Mouse (Mus musculus): ENCODE measurements around the gene Zfp979. TPM values are rescaled to one million over a fixed set of nuclear protein-coding genes. Genes with fewer than 3 reads are reported as not detected.
"Not testable (repeated sequence)": the region's sequence is repeated elsewhere in the genome, so short reads cannot be mapped to it uniquely, and the experiment has no call there.

Gene Zfp979
- 3.7 and 5.0 TPM in 2 replicates for polyA plus RNA-seq (2014; fragmentation: Nextera tagmentation; extraction: Ambion mirVana)

- ATAC-seq (ENCODE audit: insufficient read depth), result not testable (repeated sequence)
- no CpG with 5 or more reads among the region's 6 CpGs for WGBS
Measured at GRCm38 (mm10) chr4:147642413-147642812, at the start of gene Zfp979. Gene Zfp979 (minus strand): TSS chr4:147642513.

GRCm38 (mm10) chr4:147655245-147655644, 12.9 kb upstream of the Zfp979 start:
- not testable (repeated sequence) for H3K27ac ChIP-seq (ENCODE audit: low read depth); H3K4me1 ChIP-seq (ENCODE audit: insufficient read depth); H3K27me3 ChIP-seq (ENCODE audit: insufficient read depth, low read length); DNase-seq; H3K36me3 ChIP-seq (ENCODE audit: insufficient read depth); H3K4me2 ChIP-seq; H3K9ac ChIP-seq; H3K4me3 ChIP-seq (ENCODE audit: low read depth, low read length); ATAC-seq (ENCODE audit: insufficient read depth); H3K9me3 ChIP-seq (ENCODE audit: low read depth, low read length)
- WGBS, result 86% methylated on average over 4 of the region's 5 CpGs

More at GRCm38 (mm10) chr4:147642413-147642812, at the start of gene Zfp979:
- not testable (repeated sequence) for H3K27me3 ChIP-seq (ENCODE audit: insufficient read depth, low read length); H3K36me3 ChIP-seq (ENCODE audit: insufficient read depth); DNase-seq; H3K4me2 ChIP-seq; H3K9ac ChIP-seq; H3K4me1 ChIP-seq (ENCODE audit: insufficient read depth); H3K27ac ChIP-seq (ENCODE audit: low read depth); H3K4me3 ChIP-seq (ENCODE audit: low read depth, low read length); H3K9me3 ChIP-seq (ENCODE audit: low read depth, low read length)

DNA sequence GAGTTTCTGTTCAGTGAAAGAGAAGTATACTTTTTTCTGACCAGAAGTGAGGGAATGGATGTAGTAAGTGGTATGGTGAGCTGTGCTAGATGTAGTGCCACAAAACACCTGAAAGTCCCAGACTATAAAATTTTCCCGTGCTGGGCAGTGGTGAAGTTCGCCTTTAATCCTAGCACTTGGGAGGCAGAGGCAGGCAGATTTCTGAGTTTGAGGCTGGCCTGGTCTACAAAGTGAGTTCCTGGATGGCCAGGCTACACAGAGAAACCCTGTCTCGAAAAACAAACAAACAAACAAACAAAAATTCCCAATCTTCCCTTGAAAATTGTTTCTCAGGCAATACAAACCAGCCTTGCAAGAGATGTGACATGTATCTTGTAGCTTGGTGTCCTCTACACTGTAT, 5.1 kb upstream of the Zfp979 start:
- ATAC-seq (ENCODE audit: insufficient read depth), result not testable (repeated sequence)

DNA sequence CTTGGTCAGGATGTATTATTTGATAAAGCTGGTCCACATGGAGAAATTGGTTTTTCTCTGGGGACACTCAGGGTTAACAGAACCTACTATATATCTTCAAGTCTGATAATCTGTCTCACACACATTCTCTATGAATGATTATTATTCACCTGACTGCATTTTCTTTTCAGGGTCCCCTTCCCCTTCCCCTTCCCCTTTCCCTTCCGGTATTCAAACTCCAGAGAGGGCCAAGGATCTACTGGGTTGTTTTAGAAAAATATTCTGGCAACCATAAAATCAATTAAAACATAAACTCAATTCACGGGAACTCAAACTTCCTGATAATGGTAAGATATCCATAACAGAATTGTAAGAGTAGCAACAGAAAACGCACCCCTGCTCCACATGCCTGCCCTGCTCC, 381 bp downstream of the Zfp979 start:
- not testable (repeated sequence) for H3K9ac ChIP-seq; H3K9me3 ChIP-seq (ENCODE audit: low read depth, low read length); H3K36me3 ChIP-seq (ENCODE audit: insufficient read depth); H3K27me3 ChIP-seq (ENCODE audit: insufficient read depth, low read length); H3K4me3 ChIP-seq (ENCODE audit: low read depth, low read length); H3K27ac ChIP-seq (ENCODE audit: low read depth); H3K4me1 ChIP-seq (ENCODE audit: insufficient read depth); ATAC-seq (ENCODE audit: insufficient read depth); H3K4me2 ChIP-seq; DNase-seq
- 42% methylated on average over 2 of the region's 3 CpGs for WGBS

More for the DNA sequence above, 5.1 kb upstream of the Zfp979 start:
- H3K9ac ChIP-seq; H3K27me3 ChIP-seq (ENCODE audit: insufficient read depth, low read length); DNase-seq; H3K4me1 ChIP-seq (ENCODE audit: insufficient read depth); H3K4me3 ChIP-seq (ENCODE audit: low read depth, low read length); H3K4me2 ChIP-seq; H3K36me3 ChIP-seq (ENCODE audit: insufficient read depth); H3K9me3 ChIP-seq (ENCODE audit: low read depth, low read length); H3K27ac ChIP-seq (ENCODE audit: low read depth): not testable (repeated sequence)
- WGBS, result no CpG with 5 or more reads among the region's 3 CpGs

DNA sequence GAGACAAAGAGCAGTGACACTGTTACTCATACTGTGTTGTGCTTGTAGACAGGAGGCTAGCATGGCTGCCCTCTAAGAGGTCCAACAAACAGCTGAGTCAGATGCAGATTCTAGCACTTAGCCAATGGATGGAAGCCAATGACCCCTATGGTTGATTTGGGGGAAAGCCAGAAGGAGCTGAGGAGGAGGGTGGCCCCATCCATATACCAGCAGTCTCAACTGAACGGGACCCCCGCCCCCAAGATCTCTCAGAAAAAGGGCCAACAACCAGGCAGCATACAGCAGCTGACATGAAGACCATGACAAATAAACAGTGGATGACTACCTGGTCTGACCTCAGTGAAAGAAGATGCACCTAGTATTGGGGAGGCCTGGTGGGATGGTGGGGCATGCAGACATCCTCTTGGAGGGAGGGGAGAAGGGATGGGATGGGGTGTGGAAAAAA, 8.5 kb downstream of the Zfp979 start:
- DNase-seq; H3K4me2 ChIP-seq; H3K4me3 ChIP-seq (ENCODE audit: low read depth, low read length); H3K4me1 ChIP-seq (ENCODE audit: insufficient read depth); H3K27me3 ChIP-seq (ENCODE audit: insufficient read depth, low read length); H3K36me3 ChIP-seq (ENCODE audit: insufficient read depth); H3K9ac ChIP-seq; H3K9me3 ChIP-seq (ENCODE audit: low read depth, low read length); H3K27ac ChIP-seq (ENCODE audit: low read depth); ATAC-seq (ENCODE audit: insufficient read depth): not testable (repeated sequence)
- no CpG with 5 or more reads among the region's 2 CpGs for WGBS

DNA sequence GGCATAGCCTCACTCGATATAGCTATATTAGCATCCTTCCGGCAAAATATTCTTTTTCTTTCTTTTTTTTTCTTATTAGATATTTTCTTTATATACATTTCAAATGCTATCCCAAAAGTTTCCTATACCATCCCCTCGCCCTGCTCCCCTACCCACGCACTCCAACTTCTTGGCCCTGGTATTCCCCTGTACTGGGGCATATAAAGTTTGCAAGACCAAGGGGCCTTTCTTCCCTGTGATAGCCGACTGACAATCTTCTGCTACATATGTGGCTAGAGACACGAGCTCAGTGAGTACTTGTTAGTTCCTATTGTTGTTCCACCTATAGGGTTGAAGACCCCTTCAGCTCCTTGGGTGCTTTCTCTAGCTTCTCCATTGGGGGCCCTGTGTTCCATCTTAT, 35.8 kb downstream of the Zfp979 start:
- H3K9ac ChIP-seq; H3K36me3 ChIP-seq (ENCODE audit: insufficient read depth); ATAC-seq (ENCODE audit: insufficient read depth); H3K4me3 ChIP-seq (ENCODE audit: low read depth, low read length); H3K27me3 ChIP-seq (ENCODE audit: insufficient read depth, low read length); H3K4me1 ChIP-seq (ENCODE audit: insufficient read depth); H3K4me2 ChIP-seq; H3K9me3 ChIP-seq (ENCODE audit: low read depth, low read length); H3K27ac ChIP-seq (ENCODE audit: low read depth); DNase-seq: not testable (repeated sequence)
- WGBS, result 82% methylated on average over 6 of the region's 6 CpGs

GRCm38 (mm10) chr4:147605521-147605920, 36.8 kb downstream of the Zfp979 start:
- Histone ChIP-seq H3K4me2 (no peak overlapping the region), H3K4me3 (ENCODE audit: low read depth, low read length) (no peak overlapping the region), H3K36me3 (ENCODE audit: insufficient read depth) (no peaks in the 10 kb centered on the region), H3K27ac (ENCODE audit: low read depth) (no peak overlapping the region), H3K27me3 (ENCODE audit: insufficient read depth, low read length) (no peaks in the 10 kb centered on the region), H3K4me1 (ENCODE audit: insufficient read depth) (no peaks in the 10 kb centered on the region), H3K9me3 (ENCODE audit: low read depth, low read length) (0 out of 2 replicates have a peak, but pooled peaks cover 3% of the 10 kb centered on the region), H3K9ac (no peak overlapping the region)
- ATAC-seq (ENCODE audit: insufficient read depth), result no peak
- WGBS, result 72% methylated on average over 4 of the region's 4 CpGs
- TF ChIP-seq CTCF (IDR thresholded peaks at IDR 0.05; ENCODE audit: low read depth), result no peak
- no peak for DNase-seq

DNA sequence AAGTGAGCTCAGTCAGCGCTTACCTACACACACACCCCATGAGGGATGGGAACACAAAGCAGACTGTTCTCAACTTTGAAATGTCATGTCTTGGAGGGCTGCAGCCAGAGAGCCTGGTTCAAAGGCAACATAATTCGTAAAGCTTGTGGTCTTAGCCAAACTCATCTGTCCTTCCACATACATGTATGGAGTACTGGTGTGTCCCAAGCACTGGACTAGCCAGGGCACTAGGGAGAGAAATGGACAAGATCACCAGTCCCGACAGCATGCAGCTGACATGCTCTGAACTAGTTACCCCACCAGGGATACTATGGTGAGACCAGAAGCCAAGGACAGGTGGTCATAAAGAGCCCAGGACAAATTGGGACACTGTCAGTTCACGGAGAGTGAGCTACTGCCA, 38.5 kb downstream of the Zfp979 start:
- no peak overlapping the region for H3K27ac ChIP-seq (ENCODE audit: low read depth)
- H3K4me1 ChIP-seq (ENCODE audit: insufficient read depth), result no peaks in the 10 kb centered on the region
- no peaks in the 10 kb centered on the region for H3K27me3 ChIP-seq (ENCODE audit: insufficient read depth, low read length)
- H3K9me3 ChIP-seq (ENCODE audit: low read depth, low read length), result peaks cover 9% of the 10 kb centered on the region; the same call in 1 of the 2 replicates
- no peak overlapping the region for H3K9ac ChIP-seq
- H3K36me3 ChIP-seq (ENCODE audit: insufficient read depth), result no peaks in the 10 kb centered on the region
- ATAC-seq (ENCODE audit: insufficient read depth), result no peak
- H3K4me3 ChIP-seq (ENCODE audit: low read depth, low read length), result no peak overlapping the region
- no peak overlapping the region for H3K4me2 ChIP-seq
- no peak for TF ChIP-seq CTCF (IDR thresholded peaks at IDR 0.05; ENCODE audit: low read depth)
- 78% methylated on average over 4 of the region's 4 CpGs for WGBS
- no peak for DNase-seq
